Mouse (Mus musculus) right cerebral cortex, postnatal 36 days (tissue): ENCODE results near the gene Tsc22d2.

Experiments used
- DNase-seq, 2 experiments: peaks; one replicate each; pipeline ENCODE4 v3.0.0; 2022; ENCODE audit warnings: low spot score in 2 of 2, mixed read lengths in 1 of 2

Tsc22d2 gene

DNA sequence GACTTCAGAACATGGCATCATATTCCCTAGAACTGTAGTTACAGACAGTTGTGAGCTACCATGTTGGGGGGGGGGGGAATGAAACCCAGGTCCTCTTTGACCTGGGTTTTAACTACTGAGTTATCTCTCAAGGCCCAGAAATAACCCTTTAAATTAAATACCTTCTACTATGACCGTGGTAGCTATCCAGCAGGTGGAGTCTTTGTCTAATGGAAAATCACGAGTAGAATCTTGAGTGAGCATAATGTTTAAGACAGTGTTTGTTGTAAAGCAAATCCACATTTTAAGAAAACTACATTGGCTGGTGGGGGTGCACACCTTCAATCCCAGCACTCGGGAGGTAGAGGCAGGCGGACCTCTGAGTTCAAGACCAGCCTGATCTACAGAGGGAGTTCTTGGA is 99.0 kb downstream of the Tsc22d2 start:
- no peak for DNase-seq

DNA sequence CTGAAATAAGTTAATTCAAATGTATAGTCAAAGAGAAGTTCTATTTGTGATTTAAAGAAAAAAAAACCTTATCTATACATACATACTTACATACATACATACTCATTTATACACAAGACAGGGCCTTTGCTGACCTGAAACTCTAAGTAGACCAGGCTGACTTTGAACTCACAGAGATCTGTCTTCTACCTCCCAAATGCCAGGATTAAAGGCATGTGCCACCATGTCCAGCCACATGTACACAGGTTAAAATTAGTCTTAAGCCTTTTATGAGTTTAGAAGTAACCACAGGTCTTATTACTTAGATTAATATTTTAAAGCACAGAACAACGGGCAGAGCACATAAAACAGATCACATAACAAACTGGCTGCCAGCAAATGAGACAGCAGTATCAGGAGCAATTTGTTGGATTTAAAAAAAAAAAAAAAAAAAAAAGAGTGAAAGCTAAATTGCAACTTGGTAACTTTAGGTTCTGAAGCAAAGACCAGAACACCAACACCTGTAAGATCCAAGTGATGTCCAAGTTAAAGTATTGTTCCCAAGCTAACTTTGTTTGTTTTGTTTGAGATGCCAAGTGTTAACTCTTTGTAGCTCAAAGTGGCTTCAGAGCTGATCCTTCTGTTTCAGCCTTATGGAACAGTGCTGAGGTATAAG is 101.6 kb downstream of the Tsc22d2 start:
- DNase-seq, result no peak
